Mouse (Mus musculus): ENCODE data around the gene Tbc1d7. TPM values are rescaled to one million over a fixed set of nuclear protein-coding genes. Genes with fewer than 3 reads are reported as not detected.

The Tbc1d7 gene
- total RNA-seq, 1 experiment from 2014 or later, result 5.2 TPM

DNA sequence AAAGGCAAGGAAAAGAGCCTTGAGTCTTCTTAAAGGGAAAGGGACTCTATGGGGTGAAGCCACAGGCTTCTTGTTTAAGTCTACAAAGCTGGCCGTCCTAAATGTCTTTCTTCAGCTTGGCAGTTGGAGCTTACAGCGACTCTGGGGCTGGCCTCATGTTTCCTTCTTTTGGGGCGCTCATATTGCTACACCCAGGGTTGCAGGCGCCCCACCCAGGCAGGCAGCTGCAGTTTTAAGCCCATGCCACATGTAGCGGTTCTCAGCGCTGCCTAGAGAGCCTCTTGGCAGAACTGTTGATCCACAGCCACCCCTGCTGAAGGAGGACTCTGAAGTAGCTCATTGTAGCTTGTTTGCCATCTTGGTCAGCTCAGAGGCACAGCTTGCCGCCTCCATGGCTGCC is 28.0 kb upstream of the Tbc1d7 start:
- ATAC-seq (replicated peaks; ENCODE audit: insufficient number of reproducible peaks, low FRiP score, low TSS enrichment, poor library complexity, severe bottlenecking), result no peak

DNA sequence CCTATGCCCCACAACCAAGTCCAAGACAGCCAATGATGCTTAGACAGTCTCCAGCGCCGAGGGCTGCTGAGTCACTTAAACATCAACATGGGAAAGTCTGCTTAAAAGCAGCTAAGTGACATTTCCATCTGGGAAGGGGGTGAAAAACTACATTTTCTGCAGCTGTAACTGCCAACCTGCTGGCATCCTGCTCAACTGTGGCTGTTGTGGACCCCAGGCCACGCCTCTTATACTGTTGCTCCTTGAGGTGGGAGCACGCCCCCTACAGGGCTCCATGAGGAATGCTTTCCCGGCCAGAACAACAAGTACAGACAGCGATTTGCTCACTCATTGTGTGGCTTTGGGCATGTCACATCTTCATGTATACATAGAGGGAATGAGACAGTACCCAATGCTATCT is 25.9 kb upstream of the Tbc1d7 start:
- no peak for ATAC-seq (replicated peaks; ENCODE audit: insufficient number of reproducible peaks, low FRiP score, low TSS enrichment, poor library complexity, severe bottlenecking)

DNA sequence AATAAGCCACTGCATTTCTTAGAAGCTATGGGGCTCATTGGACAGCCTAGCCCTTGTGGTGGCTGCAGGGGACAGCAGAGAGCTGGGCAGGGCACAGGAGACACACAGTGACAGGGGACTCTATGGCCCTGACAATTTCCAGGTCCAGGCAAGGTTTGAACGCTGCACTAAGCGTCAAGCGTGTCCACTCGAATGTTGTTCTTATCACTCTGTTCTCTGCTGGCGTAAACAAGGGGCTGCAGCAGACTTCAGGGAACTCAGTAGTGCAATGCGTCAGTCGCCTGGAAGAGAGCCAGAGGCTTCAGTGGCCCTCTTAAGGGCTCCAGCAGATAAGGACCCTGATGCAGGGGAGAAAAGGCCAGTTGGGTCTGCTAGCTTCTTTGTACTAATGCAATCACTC is 24.7 kb upstream of the Tbc1d7 start:
- no peak for ATAC-seq (replicated peaks; ENCODE audit: insufficient number of reproducible peaks, low FRiP score, low TSS enrichment, poor library complexity, severe bottlenecking)

DNA sequence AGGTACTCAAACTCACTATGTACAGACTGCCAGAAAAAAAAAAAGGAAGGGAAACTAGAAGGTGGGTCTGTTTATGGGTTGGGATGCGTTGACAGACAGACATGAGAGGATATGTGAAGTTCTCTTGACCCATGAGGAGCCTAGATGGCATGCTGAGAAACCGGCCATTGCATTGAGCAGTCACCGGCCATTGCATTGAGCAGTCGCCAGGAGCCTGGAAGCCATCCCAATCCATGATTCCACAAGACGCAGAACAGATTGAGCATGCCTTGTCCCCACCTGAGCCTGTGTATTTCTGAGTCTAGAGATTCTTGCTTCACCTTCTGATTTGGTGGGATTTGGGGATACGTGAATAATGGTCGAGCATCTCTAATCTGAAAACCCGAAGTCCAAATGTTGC is 22.6 kb upstream of the Tbc1d7 start:
- no peak for ATAC-seq (replicated peaks; ENCODE audit: insufficient number of reproducible peaks, low FRiP score, low TSS enrichment, poor library complexity, severe bottlenecking)

DNA sequence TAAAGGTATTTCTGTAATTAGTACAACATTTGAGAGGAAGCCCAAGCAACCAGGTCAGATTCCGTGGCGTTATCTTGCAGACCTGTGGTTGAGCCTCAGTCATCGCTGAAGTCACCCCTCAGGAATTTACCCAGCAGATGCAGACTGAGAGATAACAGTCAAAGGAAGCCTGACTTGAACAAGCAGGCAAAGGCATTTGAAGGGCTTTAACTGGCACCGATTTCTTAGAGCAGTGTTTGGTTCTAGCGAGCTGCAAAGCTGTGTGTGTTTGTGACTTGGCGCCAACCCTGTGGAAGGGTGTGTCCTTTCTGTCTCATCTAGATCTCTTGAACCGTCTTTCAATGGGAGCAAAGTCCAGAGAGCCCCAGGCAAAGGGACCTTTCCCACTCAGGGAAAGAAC is 22.0 kb upstream of the Tbc1d7 start:
- ATAC-seq (replicated peaks; ENCODE audit: insufficient number of reproducible peaks, low FRiP score, low TSS enrichment, poor library complexity, severe bottlenecking), result no peak

DNA sequence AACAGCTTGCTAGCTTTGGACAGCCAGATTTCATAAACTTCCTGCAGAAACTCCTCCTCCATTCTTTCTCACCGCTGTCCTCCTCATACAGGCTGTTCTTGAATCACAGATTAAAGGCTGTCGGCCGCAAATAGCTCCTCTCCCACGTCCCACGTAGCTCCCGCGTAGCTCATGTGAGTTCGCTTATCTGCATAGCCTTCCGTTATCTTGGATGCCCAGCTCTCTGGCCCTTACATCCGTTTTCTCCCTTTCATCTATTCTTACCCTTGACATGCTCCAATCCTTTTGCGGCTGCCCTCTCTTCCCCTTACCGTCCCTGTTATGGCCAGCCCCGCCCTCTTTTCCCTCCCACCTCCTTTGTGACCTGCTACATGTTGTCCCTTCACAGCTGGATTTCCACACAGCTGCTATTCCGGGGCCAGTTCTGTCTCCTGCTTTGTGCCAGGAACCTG is 20.5 kb upstream of the Tbc1d7 start:
- peak; percentile 45; the same call in 1 of the 2 replicates for ATAC-seq (replicated peaks; ENCODE audit: insufficient number of reproducible peaks, low FRiP score, low TSS enrichment, poor library complexity, severe bottlenecking)

DNA sequence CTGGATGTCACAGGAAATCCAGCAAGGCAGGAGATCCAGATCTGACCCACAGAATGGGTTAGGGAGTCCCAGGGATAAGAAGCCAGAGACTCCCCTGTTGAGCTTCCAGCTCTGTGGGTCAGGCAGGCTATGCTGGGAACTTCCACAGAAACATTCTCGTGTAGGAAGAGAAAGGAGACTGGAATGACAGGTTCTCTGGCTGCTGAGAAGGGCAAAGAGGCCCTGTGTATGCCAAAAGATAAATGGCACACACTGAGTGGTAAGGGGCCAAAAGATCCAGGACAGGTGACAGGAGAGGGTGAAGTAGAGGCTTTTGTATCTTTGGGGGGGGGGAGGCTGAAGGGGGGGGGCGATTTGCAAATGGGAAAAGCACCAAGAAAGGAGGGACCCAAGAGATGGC is 20.0 kb upstream of the Tbc1d7 start:
- no peak for ATAC-seq (replicated peaks; ENCODE audit: insufficient number of reproducible peaks, low FRiP score, low TSS enrichment, poor library complexity, severe bottlenecking)

DNA sequence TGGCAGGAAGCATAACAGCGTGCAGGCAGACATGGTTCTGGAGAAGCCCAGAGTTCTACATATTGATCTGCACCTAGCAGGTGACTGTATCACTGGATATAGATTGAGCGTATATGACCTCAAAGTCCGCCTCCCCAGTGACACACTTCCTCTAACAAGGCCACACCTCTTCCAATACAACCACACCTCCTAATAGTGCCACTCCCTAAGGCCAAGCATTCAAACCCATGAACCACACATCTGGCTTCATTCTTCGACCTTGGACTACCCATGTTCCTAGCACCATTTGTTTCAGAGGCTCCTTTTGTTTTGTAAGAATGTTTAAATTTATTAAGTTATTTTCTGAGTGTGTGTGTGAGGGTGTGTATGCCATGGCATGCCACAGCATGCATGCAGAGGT is 16.4 kb upstream of the Tbc1d7 start:
- ATAC-seq (replicated peaks; ENCODE audit: insufficient number of reproducible peaks, low FRiP score, low TSS enrichment, poor library complexity, severe bottlenecking), result no peak

DNA sequence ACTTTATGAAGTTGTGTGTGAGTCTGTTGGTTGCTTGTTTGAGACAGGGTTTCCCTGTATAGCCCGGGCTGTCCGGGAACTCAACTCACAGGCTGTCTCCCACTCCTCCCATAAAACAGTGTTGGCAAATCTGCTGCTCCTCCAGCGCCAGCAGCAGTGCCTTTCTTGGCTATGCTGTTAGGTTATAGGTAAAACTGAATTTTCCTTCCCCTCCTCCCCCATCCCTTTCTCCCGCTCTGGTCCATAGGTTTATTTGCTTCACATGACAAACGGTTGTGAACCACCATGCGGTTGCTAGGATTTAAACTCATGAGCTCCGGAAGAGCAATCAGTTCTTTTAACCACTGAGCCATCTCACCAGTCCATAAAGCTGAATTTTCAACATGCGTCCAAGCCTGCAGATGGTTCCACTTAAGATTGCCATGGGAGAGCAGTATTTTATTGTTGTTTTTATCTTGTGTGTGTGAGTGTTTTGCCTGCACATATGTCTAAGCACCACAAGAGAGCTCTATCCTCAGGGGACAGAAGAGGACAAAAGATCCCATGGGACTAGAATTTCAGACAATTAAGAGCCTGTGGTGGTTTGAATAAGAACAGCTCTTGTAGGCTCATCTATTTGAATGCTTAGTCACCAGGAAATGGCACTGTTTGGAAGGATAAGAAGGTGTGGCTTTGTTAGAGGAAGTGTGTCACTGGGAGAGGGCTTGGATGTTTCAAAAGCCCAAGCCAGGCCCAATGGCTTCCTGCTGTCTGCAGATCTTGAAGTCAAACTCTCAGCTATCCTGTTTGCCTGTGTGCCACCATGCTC is 12.2 kb upstream of the Tbc1d7 start:
- ATAC-seq (replicated peaks; ENCODE audit: insufficient number of reproducible peaks, low FRiP score, low TSS enrichment, poor library complexity, severe bottlenecking), result no peak

DNA sequence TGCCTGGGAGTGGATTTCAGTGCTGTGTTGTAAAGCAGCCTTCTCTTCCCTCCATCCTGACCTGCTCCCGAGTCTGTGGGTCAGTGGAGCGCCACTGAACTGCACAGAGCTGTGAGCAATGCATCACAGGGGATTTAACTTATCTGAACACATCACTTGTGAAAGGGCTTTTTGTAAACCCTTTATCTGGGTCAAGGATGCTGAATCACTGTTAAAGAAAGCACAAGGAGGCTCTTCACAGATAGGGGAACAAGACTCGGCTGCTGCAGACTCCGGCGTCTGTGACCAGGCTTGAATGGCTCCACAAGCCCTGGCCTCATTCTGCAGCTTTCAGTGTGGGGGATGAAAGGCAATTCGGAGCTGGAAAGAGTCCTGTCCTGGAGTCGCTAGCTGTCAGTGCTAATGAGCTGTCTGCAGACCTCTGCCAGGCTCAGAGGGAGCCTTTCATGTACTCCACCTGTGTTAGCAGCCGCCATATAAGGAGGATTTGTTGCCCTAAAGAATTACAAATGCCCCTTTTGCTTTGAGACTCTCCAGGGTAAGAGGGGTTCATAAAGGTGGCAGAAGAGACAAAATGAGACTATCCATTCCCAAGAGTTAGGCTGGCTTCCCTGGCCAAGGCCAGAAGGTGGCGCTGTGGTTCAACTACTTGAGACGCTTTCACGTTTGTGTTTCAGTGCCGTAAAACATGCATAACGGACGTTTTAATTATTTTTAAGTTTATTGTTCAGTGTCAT is 11.3 kb upstream of the Tbc1d7 start:
- ATAC-seq (replicated peaks; ENCODE audit: insufficient number of reproducible peaks, low FRiP score, low TSS enrichment, poor library complexity, severe bottlenecking), result 0 out of 2 replicates have a peak, but pooled peaks have one; percentile 37

DNA sequence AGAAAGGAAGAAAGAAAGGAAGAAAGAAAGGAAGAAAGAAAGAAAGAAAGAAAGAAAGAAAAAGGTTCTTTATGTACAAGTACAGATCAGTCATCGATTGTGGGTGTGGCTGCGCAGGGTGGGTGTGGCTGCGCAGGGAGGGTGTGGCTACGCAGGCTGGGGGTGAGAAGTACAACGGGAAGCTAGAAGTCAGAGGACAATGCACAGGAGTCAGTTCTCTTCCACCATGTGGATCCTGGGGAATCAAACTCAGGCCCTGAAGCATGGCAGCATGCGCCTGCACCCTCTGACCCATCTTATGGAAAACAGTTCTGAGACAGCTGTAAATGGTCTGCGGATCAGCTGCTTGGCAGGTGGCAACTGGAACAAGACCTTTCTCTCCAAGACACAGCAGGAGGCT is 9.8 kb upstream of the Tbc1d7 start:
- no peak for ATAC-seq (replicated peaks; ENCODE audit: insufficient number of reproducible peaks, low FRiP score, low TSS enrichment, poor library complexity, severe bottlenecking)

DNA sequence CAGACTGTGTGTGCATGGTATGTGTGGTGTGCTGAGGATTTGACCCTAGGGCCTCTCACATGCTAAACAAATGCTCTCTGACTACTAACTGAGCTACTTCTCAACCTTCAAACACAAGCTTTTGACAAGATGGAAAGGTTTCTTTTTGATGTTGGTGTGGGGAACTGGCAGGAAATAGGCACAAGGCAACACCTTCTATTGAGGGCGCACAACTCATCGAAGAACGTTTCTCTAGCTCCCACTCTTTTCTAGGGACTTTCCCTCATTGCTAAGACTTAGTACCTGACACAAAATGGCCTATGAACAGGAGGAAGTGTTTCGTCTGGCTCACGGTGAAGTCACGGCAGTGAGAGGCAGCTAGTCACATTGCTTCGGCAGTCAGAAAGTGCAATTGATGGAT is 6.0 kb upstream of the Tbc1d7 start:
- no peak for ATAC-seq (replicated peaks; ENCODE audit: insufficient number of reproducible peaks, low FRiP score, low TSS enrichment, poor library complexity, severe bottlenecking)

DNA sequence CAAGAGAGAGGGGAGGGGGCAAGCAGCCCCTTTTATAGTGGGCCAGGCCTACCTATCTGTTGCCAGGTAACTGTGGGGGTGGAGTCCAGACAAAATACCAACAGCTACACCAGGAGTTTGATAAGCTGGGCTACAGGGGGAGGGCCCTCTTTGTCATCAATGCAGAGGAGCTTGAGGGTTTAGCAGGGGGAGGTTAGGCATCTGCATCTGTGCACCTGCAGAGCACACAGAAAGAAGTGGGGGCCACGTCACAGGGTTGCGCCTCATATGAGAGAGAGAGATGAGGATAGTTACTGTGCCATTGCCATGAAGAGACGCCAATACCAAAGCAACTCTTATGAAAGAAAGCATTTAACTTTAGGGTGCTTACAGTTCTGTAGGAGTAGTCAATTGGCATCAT is 5.4 kb upstream of the Tbc1d7 start:
- ATAC-seq (replicated peaks; ENCODE audit: insufficient number of reproducible peaks, low FRiP score, low TSS enrichment, poor library complexity, severe bottlenecking), result no peak

DNA sequence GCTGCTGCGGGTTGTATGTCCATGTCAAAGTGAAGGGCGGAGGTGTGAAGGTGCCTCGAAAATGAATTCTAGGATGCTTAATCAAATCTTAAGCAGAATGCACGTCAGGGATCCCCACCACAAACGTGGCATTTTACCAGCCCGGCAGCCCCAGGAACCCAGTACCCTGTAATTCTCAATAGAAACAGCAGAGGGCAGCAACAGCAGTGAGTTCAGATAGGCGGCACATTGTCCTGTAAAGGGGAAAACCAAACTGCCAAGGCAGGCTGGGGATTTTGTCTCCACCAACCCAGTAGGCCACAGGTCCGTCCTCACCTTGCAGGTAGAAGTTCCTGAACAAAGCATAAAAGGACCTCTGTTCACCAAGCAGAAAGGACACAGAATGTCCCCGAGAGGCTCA is 2.0 kb upstream of the Tbc1d7 start:
- peak; percentile 55 for ATAC-seq (replicated peaks; ENCODE audit: insufficient number of reproducible peaks, low FRiP score, low TSS enrichment, poor library complexity, severe bottlenecking)

DNA sequence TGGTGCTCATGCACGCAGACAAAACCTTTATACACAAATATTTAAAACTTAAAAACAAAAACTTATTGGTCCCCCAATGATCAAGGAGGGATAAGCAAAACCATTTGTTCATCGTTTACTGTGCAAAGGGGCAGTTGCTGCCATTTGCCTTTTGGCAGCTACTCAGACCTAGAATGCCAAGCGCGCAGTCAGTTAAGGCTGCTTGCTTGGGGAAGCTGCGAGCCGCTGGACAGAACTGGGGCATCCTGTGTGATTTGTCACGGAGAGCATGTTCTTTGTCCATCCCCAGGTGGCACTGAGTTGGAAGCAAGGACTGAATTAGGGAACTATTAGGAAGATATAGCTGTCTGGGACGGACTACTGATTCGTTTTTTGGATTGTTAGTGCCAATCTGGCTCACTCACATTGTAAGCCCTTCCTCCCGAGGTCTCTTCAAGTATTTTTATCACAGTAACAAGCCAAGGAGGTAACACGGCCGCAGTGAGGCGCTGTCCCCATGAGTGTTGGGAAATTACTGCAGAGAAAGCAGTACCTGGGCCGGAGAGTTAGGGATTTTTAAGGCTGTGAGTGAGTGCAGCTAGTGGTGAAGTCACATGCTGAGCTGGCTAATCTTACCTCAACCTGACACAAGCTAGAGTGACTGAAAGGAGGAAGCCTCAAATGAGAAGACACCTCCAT is 874 bp upstream of the Tbc1d7 start:
- no peak for ATAC-seq (replicated peaks; ENCODE audit: insufficient number of reproducible peaks, low FRiP score, low TSS enrichment, poor library complexity, severe bottlenecking)

DNA sequence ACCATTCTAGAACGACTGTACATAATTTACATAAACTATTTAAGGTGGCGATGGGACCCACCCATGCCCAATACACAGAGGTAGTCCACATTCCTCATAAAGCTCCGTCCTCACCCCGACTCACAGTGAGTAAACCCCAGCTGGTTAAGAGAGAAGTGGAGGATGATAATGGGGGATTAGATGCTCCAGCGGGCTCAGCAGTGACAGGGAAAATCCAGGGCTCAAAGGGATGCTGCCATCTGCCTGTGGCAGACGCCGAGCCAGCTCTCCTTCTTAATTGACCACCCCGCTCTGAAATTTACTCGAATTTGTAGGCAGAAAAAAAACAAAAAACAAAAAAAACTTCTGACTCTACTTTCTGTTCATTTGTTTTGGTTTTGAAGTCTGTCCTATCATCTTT is 3.6 kb downstream of the Tbc1d7 start:
- ATAC-seq (replicated peaks; ENCODE audit: insufficient number of reproducible peaks, low FRiP score, low TSS enrichment, poor library complexity, severe bottlenecking), result no peak

DNA sequence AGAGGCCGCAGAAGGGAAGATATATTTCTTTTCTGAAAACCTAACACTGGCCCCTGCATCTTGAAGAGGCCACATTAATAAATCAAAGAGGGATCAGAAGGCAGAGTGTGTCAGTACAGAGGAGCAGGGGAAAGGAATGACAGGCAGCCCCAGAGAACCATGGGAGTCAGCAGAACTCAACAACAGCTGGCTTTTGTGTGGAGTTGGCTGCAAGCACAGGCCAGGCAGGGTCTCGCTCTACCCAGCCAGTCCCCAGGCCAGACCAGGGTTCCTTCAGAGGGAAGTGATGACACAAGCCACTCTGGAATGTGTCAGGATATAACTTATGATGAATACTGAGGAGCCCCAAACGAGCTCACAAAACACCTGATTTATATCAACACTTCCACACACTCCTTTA is 11.9 kb downstream of the Tbc1d7 start:
- no peak for ATAC-seq (replicated peaks; ENCODE audit: insufficient number of reproducible peaks, low FRiP score, low TSS enrichment, poor library complexity, severe bottlenecking)

DNA sequence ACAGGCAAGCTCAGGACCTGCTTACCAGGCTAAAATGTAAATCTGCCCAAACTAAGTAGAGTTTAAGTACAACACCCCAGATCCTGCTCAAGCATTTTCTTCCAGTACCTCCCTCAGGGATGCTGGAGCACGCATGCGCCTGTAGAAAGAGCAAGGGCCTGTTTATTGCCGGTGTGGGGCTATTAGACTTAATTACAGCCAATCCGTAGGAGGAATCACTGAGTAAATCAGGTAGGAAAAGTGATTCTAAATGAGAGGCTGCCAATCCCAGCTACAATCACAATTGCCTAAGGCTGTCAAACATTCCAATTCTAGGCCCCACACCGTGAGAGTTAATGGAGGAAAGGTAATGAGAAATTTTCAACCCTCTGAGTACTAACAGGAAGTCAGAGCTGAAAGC is 13.0 kb downstream of the Tbc1d7 start:
- ATAC-seq (replicated peaks; ENCODE audit: insufficient number of reproducible peaks, low FRiP score, low TSS enrichment, poor library complexity, severe bottlenecking), result no peak

DNA sequence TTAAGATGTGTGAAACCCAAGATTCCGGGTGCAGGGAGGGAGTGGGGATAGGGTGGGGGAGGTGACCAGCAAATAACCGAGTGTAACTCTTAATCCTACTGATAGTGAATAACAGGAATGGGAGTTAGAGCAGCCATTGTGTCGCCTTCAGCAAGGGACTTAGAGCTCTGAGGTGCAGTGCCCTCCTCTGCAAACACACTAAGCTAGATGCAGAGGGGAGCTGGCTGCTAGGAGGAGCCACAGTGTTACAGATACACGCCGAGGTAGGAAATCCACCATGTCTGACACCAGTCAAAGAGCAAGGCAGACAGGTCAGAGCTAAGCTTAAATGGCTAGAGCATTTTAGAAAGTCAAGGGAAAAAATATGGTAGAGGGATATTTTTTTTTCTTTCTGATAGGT is 13.9 kb downstream of the Tbc1d7 start:
- no peak for ATAC-seq (replicated peaks; ENCODE audit: insufficient number of reproducible peaks, low FRiP score, low TSS enrichment, poor library complexity, severe bottlenecking)

Measured in monocyte, adult 5-6 weeks (primary cell).